Mouse (Mus musculus): ENCODE measurements at regions not wholly inside any gene's neighbourhood (a gene's known extent, or its start where the extent isn't known, plus 50 kb on each side); places are given as distances from the start of the nearest gene placed in this dataset.
A peak's percentile ranks its signal among the peaks of the same experiment; 100 is the strongest.

DNA sequence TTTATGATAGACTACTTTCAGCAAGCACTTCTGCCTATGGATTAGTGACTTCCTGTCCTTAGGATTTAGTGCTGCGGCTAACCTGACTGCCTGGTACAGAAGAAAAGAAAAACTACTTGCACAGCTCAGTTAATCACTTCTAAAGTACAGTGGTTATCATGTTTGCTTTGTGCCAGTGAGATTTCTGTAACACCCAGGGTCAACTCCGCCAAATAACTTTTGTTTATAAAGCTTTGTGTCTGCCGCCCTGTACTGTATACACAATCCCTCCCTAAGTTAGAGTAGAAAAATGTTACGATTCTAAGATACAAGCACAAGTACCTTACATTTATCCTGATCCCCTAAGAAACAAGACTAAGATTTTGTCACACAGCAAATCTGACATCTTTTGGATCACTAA is 120.1 kb upstream of the Ift57 start:
- no peak for DNase-seq (ENCODE audit: low spot score in 2 of 2)

- no peak for DNase-seq (ENCODE audit: low spot score in 2 of 2)
Observed at GRCm38 (mm10) chr16:49580708-49581107, 118.3 kb upstream of the Ift57 start.

DNA sequence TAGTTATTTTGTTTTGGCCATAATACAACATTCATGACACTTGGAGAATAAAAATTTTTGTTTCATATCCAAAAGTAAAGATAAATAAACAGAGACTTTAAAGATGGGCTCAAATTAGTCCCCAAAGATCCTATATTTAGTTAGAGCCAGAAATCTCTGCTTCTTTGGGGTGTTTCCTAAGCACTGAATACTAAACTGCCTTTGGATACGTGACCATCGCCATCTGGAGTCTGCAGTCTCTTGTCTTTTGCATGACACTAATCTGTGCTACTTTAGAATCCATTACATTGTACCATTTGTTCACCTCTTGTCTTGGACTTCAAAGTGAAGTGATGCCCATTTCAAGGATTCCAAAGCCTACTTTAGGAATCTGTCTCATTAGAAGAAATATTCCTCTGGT is 92.5 kb upstream of the Ift57 start:
- no peak for DNase-seq (ENCODE audit: low spot score in 2 of 2)

DNA sequence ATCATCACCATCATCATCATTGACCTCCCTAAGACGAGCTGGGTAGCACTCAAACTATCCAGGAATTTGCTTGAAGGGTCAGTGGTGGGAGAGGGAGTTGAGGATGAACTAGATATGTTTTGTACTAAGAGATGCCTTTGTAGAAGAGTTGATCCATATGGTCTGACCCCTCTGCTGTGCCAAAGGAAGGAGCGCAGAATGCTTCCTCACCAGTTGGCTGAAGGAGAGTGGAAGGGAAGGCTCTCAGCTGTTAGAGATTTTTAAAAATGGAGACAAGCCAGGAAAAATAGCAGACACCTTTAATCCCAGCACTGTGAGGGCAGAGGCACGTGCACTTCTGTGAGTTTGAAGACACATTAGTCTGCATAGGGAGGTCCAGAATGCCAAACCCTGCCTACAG is 84.2 kb upstream of the Ift57 start:
- DNase-seq (ENCODE audit: low spot score in 2 of 2): no peak

GRCm38 (mm10) chr16:49615342-49616020 is 83.6 kb upstream of the Ift57 start:
- DNase-seq (ENCODE audit: low spot score in 2 of 2): peak; percentile 17 to 32

GRCm38 (mm10) chr16:49616263-49616872 is 82.7 kb upstream of the Ift57 start:
- DNase-seq (ENCODE audit: low spot score in 2 of 2): peak in 1 of 2 experiments; percentile 11

- peak; percentile 17 to 37 for DNase-seq (ENCODE audit: low spot score in 2 of 2)
Observed at GRCm38 (mm10) chr16:49633502-49633901, 65.5 kb upstream of the Ift57 start.

GRCm38 (mm10) chr16:49635506-49635905 is 63.5 kb upstream of the Ift57 start:
- no peak for DNase-seq (ENCODE audit: low spot score in 2 of 2)

DNA sequence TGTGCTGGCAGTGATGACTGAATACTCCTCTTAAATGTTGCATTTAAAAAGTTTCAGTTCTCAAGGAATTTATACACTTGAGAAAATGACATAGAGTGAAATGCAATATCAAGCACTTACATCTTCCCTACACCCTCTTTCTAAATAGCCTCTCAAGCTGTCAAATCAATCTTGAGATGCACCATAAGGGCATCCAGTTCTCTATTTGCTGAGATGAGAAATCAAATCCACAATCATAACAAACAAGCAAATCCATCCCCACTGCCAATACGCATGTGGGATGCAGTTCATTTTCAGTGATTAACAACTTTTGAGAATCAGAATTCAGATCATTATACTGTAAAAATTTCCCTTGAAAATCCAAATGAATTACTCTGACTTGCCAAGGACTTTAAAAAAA is 62.6 kb upstream of the Ift57 start:
- no peak for DNase-seq (ENCODE audit: low spot score in 2 of 2)

DNA sequence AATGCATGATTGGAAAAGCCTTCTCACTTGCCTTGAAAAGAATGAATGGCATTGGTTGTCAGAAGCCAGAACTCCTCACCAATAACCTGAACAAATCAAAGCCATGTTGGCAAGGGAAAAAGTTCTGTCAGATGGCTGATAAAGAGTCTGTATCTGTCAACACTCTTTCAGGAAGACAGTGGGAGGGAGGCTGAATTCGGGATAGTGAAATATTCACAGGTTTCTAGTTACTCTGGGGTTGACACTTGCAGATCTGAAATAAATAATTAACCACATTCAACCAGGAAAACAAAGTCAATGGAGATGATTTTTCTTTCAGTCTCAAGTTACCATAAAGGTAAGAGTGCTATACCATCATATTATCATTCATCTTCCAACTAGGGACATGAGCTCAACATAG is 56.3 kb upstream of the Ift57 start:
- no peak for DNase-seq (ENCODE audit: low spot score in 2 of 2)

DNA sequence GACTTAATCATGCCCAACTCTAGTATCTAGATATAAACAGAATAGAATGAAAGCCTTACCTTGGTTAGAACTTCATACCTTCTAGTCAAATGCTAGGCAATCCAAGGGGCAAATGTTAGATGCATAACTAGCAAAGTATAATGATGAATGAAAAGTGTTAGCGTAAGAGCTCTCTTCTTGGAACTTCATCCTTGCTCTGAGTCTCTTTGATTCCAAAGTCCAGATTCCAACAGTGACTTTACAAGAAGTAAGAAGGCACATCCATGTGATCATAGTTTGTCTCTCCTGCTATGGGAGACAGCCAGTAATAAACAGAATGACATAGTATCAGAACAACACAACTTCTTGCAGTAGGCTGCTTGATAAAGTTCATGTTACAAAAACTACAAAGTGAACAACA is 54.6 kb upstream of the Ift57 start:
- no peak for DNase-seq (ENCODE audit: low spot score in 2 of 2)

DNA sequence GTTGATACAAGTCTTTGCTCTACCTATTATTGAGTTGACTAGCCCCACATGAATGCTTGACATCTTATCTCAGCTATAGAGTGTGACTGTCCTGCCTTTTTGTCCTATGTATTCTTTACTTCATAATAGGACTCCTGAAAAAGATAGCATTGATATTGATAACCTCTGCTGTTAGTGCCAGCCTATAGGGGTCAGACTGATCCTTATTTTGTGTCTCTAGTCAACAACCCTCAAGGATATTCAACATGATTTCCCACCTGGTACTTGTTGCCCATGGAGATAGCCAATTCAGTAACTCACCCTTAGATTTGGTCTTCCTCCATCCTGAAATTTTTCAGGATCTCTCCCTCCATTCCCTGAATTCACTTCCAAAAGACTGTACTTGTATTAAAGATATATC is 52.6 kb upstream of the Ift57 start:
- no peak for DNase-seq (ENCODE audit: low spot score in 2 of 2)
